Comparison of ENCODE assay signal across 31 mouse cellular contexts in genomic region chr3:16115944-16116343, GRCm38 (mm10).
"Had no signal": no experiment of that assay in that cellular context is flagged by ENCODE, and none has a peak within 500 bp of the region (broad histone marks: within the 10 kb centered on the region; RNA-seq: fewer than 3 reads in every experiment).

No protein-coding gene starts in this region.

- H3K27ac ChIP-seq: limb, embryonic 10.5 days; limb, embryonic 12.5 days; limb, embryonic 13.5 days; limb, embryonic 15.5 days; liver, embryonic 12.5 days; liver, embryonic 13.5 days; liver, embryonic 14.5 days; liver, embryonic 15.5 days; lung, embryonic 15.5 days; macrophage; midbrain, embryonic 12.5 days; midbrain, embryonic 13.5 days; midbrain, embryonic 15.5 days; neural tube, embryonic 12.5 days had no signal

- H3K4me2 ChIP-seq: limb, embryonic 12.5 days; limb, embryonic 13.5 days; limb, embryonic 15.5 days; liver, embryonic 11.5 days; liver, embryonic 12.5 days; liver, embryonic 13.5 days; liver, embryonic 15.5 days; lung, embryonic 14.5 days; lung, embryonic 15.5 days; midbrain, embryonic 11.5 days; midbrain, embryonic 12.5 days; midbrain, embryonic 13.5 days; midbrain, embryonic 15.5 days; neural tube, embryonic 12.5 days had no signal

- H3K4me1 ChIP-seq: limb, embryonic 10.5 days; limb, embryonic 12.5 days; limb, embryonic 13.5 days; limb, embryonic 15.5 days; liver, embryonic 12.5 days; liver, embryonic 13.5 days; liver, embryonic 15.5 days; lung, embryonic 15.5 days; megakaryocyte, embryonic 14.5 days; midbrain, embryonic 12.5 days; midbrain, embryonic 13.5 days; midbrain, embryonic 15.5 days; neural tube, embryonic 12.5 days had no signal

- H3K4me3 ChIP-seq: limb, embryonic 10.5 days; limb, embryonic 12.5 days; limb, embryonic 13.5 days; limb, embryonic 15.5 days; liver, embryonic 12.5 days; liver, embryonic 13.5 days; liver, embryonic 15.5 days; lung, embryonic 15.5 days; megakaryocyte, embryonic 14.5 days; midbrain, embryonic 12.5 days; midbrain, embryonic 13.5 days; midbrain, embryonic 15.5 days; myocyte; neural tube, embryonic 12.5 days had no signal

- DNase-seq: left cerebral cortex, postnatal 4 days; liver; liver, embryonic 13.5 days; liver, postnatal 0 days; lung, adult 18-20 months; lung, adult 2 months; lung, embryonic 14.5 days; lung, postnatal 10 days; lung, postnatal 14 days; lung, postnatal 36 days; lung, postnatal 4 days; midbrain, embryonic 14.5 days had no signal

- H3K27me3 ChIP-seq: limb, embryonic 12.5 days; limb, embryonic 13.5 days; limb, embryonic 15.5 days; liver, embryonic 12.5 days; liver, embryonic 13.5 days; liver, embryonic 15.5 days; lung, embryonic 15.5 days; megakaryocyte, embryonic 14.5 days; midbrain, embryonic 12.5 days; midbrain, embryonic 13.5 days; midbrain, embryonic 15.5 days; neural tube, embryonic 12.5 days had no signal

- ATAC-seq: liver, embryonic 12.5 days; liver, postnatal 0 days; lung, postnatal 0 days; midbrain, embryonic 13.5 days; midbrain, embryonic 15.5 days; midbrain, embryonic 16.5 days had no signal

- H3K36me3 ChIP-seq: limb, embryonic 10.5 days; limb, embryonic 12.5 days; limb, embryonic 13.5 days; limb, embryonic 15.5 days; liver, embryonic 12.5 days; liver, embryonic 13.5 days; liver, embryonic 15.5 days; lung, embryonic 15.5 days; midbrain, embryonic 12.5 days; midbrain, embryonic 13.5 days; midbrain, embryonic 15.5 days; neural tube, embryonic 12.5 days had no signal

- H3K9me3 ChIP-seq: limb, embryonic 10.5 days; limb, embryonic 12.5 days; limb, embryonic 13.5 days; limb, embryonic 15.5 days; liver, embryonic 12.5 days; liver, embryonic 13.5 days; liver, embryonic 15.5 days; lung, embryonic 15.5 days; midbrain, embryonic 12.5 days; midbrain, embryonic 13.5 days; midbrain, embryonic 15.5 days; neural tube, embryonic 12.5 days had no signal

- H3K9ac ChIP-seq: limb, embryonic 12.5 days; limb, embryonic 13.5 days; limb, embryonic 15.5 days; liver, embryonic 12.5 days; liver, embryonic 13.5 days; liver, embryonic 14.5 days; liver, embryonic 15.5 days; liver, postnatal 0 days; lung, embryonic 14.5 days; lung, embryonic 15.5 days; midbrain, embryonic 12.5 days; midbrain, embryonic 13.5 days; midbrain, embryonic 15.5 days; neural tube, embryonic 12.5 days had no signal
